Mouse (Mus musculus) neutrophil, adult 5-6 weeks (primary cell): ENCODE data around the gene Gm17655. TPM values are rescaled to one million over a fixed set of nuclear protein-coding genes. Genes with fewer than 3 reads are reported as not detected.
"Not testable (repeated sequence)": the region's sequence is repeated elsewhere in the genome, so short reads cannot be mapped to it uniquely, and the experiment has no call there.

Source experiments
- ATAC-seq: fragments of 151-379, 151-347 bp; 2 replicates; pipeline ENCODE4 v1.8.0; 2017; ENCODE audit warnings: mild to moderate bottlenecking, moderate TSS enrichment; ENCODE audit not compliant: insufficient number of reproducible peaks, poor library complexity, low FRiP score, severe bottlenecking; ENCODE audit errors: extremely low read depth
- total RNA-seq: library from RNA; stranded (forward); fragments of 200-1000 nt; gene quantifications from 2 replicates; pipeline ENCODE4 v1.2.3, GENCODE M21; 2017

Gm17655 gene
- total RNA-seq, 1 experiment from 2014 or later: 13.4 TPM

- peak; percentile 99 for ATAC-seq
Observed at GRCm38 (mm10) chr5:110094030-110094846, 21.9 kb upstream of the Gm17655 start, which contains the start of gene Gm35315. TSS of gene Gm35315 (minus strand) at chr5:110094420.

GRCm38 (mm10) chr5:110091546-110091945, 19.2 kb upstream of the Gm17655 start:
- ATAC-seq: no peak

- ATAC-seq: no peak
Observed at GRCm38 (mm10) chr5:110086161-110086866, 14.0 kb upstream of the Gm17655 start.

- ATAC-seq: no peak
Observed at GRCm38 (mm10) chr5:110082961-110083360, 10.6 kb upstream of the Gm17655 start.

GRCm38 (mm10) chr5:110057637-110058408, 14.5 kb downstream of the Gm17655 start:
- ATAC-seq: peak; percentile 98

GRCm38 (mm10) chr5:110023694-110024427, 48.5 kb downstream of the Gm17655 start:
- ATAC-seq: not testable (repeated sequence)

DNA sequence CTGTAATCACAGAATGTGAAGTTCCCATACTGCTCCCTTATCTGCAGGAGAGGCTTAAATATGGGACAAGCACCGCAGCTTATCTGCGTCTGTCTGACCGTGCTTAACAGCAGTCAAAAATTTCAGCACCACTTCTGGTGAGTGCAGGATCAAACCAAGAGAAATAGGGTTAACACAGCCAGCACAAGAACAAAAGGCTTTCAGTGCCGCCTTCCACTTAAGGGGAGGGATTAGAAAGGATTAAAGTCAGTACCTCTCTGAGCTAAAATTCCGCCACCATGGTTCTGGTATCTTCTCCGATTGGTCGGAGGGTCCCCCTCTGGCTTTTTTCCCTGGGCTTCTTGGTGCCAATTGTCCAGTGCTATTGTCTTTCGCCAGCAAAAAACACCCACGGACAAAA, 49.0 kb downstream of the Gm17655 start:
- no peak for ATAC-seq

- not testable (repeated sequence) for ATAC-seq
Observed at GRCm38 (mm10) chr5:110015775-110016174, 56.5 kb downstream of the Gm17655 start.

Other genes with a start within 250 kb of the Gm17655 start
- 21.0 and 65.9 TPM in 2 replicates for gene Gm15446, start 149.1 kb downstream of the Gm17655 start, total RNA-seq
- gene Zfp932, start 76.0 kb downstream of the Gm17655 start, total RNA-seq: 40.5 and 42.5 TPM in 2 replicates
- 0.35 and 0.74 TPM in 2 replicates for gene Gm35315, start 21.9 kb upstream of the Gm17655 start, total RNA-seq
- 0.12 and 0.49 TPM in 2 replicates for gene Plcxd1, start 27.5 kb upstream of the Gm17655 start, total RNA-seq
- 47.6 and 54.1 TPM in 2 replicates for gene Gtpbp6, start 35.7 kb upstream of the Gm17655 start, total RNA-seq
- 8.1 and 10.4 TPM in 2 replicates for gene Zfp605, start 37.6 kb upstream of the Gm17655 start, total RNA-seq
- gene Chfr, start 63.3 kb upstream of the Gm17655 start, total RNA-seq: 111 and 115 TPM in 2 replicates
- gene Golga3, start 104.2 kb upstream of the Gm17655 start, total RNA-seq: 40.0 and 46.7 TPM in 2 replicates
- gene Ankle2, start 158.5 kb upstream of the Gm17655 start, total RNA-seq: 75.8 and 96.5 TPM in 2 replicates
- gene Pgam5, start 197.4 kb upstream of the Gm17655 start, total RNA-seq: 29.3 and 32.0 TPM in 2 replicates
- 1.4 and 2.3 TPM in 2 replicates for gene Pxmp2, start 213.7 kb upstream of the Gm17655 start, total RNA-seq
- gene Pole, start 213.8 kb upstream of the Gm17655 start, total RNA-seq: 3.9 and 6.1 TPM in 2 replicates